Mouse (Mus musculus): ENCODE measurements around the gene Surf1.

DNA sequence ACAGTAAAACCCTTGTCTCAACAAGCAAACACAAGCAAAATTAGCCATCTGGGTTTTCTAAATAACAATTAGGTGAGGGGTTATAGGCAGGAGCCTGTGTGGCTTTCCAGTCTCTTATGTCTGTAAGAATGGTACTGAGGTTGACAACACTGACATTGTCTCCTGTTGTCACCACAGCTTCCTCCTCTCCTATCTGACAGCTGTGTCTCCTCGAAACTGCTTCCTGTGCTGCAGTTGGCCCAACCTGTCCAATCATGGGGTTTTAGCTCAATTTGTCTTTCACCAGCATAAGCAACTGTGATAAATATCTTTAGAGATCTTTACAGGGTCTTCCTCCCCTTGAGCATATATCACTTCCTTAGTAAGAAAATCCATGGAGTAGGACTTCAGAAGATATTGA lies 20.1 kb upstream of the Surf1 start:
- TF ChIP-seq CTCF (IDR thresholded peaks at IDR 0.05) = no peak
- TF ChIP-seq POLR2A (IDR thresholded peaks at IDR 0.05; ENCODE audit: insufficient read depth, low read depth, low read length) = no peak

All from heart, adult 2 months (tissue).